Mouse (Mus musculus): ENCODE measurements around the gene Fam149b.
"Not testable (repeated sequence)": the region's sequence is repeated elsewhere in the genome, so short reads cannot be mapped to it uniquely, and the experiment has no call there.

Fam149b gene

GRCm38 (mm10) chr14:20347991-20348541, at the start of gene Fam149b, which contains the start of gene Ecd:
Gene Fam149b (plus strand): TSS chr14:20348162.
Gene Ecd (minus strand): TSS chr14:20348121.
- DNase-seq (ENCODE audit: low read depth) = peak; percentile 97

- DNase-seq (ENCODE audit: low read depth) = not testable (repeated sequence)
Observed at GRCm38 (mm10) chr14:20305085-20305484, 42.9 kb upstream of the Fam149b start.

- no peak for DNase-seq (ENCODE audit: low read depth)
Observed at GRCm38 (mm10) chr14:20315137-20315536, 32.8 kb upstream of the Fam149b start.

GRCm38 (mm10) chr14:20319420-20319819, 28.5 kb upstream of the Fam149b start:
- DNase-seq (ENCODE audit: low read depth) = peak; percentile 47

GRCm38 (mm10) chr14:20324196-20324595, 23.8 kb upstream of the Fam149b start:
- DNase-seq (ENCODE audit: low read depth) = no peak

- DNase-seq (ENCODE audit: low read depth) = no peak
Observed at GRCm38 (mm10) chr14:20328474-20328873, 19.5 kb upstream of the Fam149b start.

GRCm38 (mm10) chr14:20331316-20331715, 16.6 kb upstream of the Fam149b start:
- DNase-seq (ENCODE audit: low read depth) = no peak

- no peak for DNase-seq (ENCODE audit: low read depth)
Observed at GRCm38 (mm10) chr14:20339415-20339814, 8.5 kb upstream of the Fam149b start.

GRCm38 (mm10) chr14:20340149-20340548, 7.8 kb upstream of the Fam149b start:
- DNase-seq (ENCODE audit: low read depth) = peak; percentile 65

- peak; percentile 57 for DNase-seq (ENCODE audit: low read depth)
Observed at GRCm38 (mm10) chr14:20340866-20341265, 7.1 kb upstream of the Fam149b start.

- no peak for DNase-seq (ENCODE audit: low read depth)
Observed at GRCm38 (mm10) chr14:20345885-20346284, 2.1 kb upstream of the Fam149b start.

GRCm38 (mm10) chr14:20347441-20347990, 446 bp upstream of the Fam149b start:
- DNase-seq (ENCODE audit: low read depth) = no peak

- no peak for DNase-seq (ENCODE audit: low read depth)
Observed at GRCm38 (mm10) chr14:20363230-20363629, 15.3 kb downstream of the Fam149b start.

GRCm38 (mm10) chr14:20368271-20368670, 20.3 kb downstream of the Fam149b start:
- DNase-seq (ENCODE audit: low read depth) = no peak

GRCm38 (mm10) chr14:20370798-20371197, 22.8 kb downstream of the Fam149b start:
- no peak for DNase-seq (ENCODE audit: low read depth)

- no peak for DNase-seq (ENCODE audit: low read depth)
Observed at GRCm38 (mm10) chr14:20371854-20372253, 23.9 kb downstream of the Fam149b start.

- DNase-seq (ENCODE audit: low read depth) = no peak
Observed at GRCm38 (mm10) chr14:20377112-20377521, 29.2 kb downstream of the Fam149b start.

- DNase-seq (ENCODE audit: low read depth) = peak; percentile 86
Observed at GRCm38 (mm10) chr14:20378313-20379061, 30.5 kb downstream of the Fam149b start.

- DNase-seq (ENCODE audit: low read depth) = no peak
Observed at GRCm38 (mm10) chr14:20379087-20379640, 31.2 kb downstream of the Fam149b start.

GRCm38 (mm10) chr14:20379753-20380430, 31.9 kb downstream of the Fam149b start:
- DNase-seq (ENCODE audit: low read depth) = peak; percentile 32

GRCm38 (mm10) chr14:20388441-20389129, 40.6 kb downstream of the Fam149b start, which contains the start of gene Dnajc9:
Gene Dnajc9 (minus strand): TSS chr14:20388910.
- DNase-seq (ENCODE audit: low read depth) = peak; percentile 94
